Mouse (Mus musculus) E14TG2a.4 (cell line): ENCODE results near the gene Ankrd33.

Experiments
- CTCF ChIP-seq: conservative IDR thresholded peaks from 2 replicates; pipeline ENCODE4 v1.5.1; 2014; ENCODE audit warnings: low read length
- NANOG ChIP-seq: IDR thresholded peaks from 2 replicates; pipeline ENCODE4 v1.6.1; 2014; ENCODE audit warnings: borderline replicate concordance, low read length, mixed read lengths
- POU5F1 ChIP-seq: IDR thresholded peaks from 2 replicates; pipeline ENCODE4 v1.6.1; 2014; ENCODE audit warnings: low read length, borderline replicate concordance

DNA sequence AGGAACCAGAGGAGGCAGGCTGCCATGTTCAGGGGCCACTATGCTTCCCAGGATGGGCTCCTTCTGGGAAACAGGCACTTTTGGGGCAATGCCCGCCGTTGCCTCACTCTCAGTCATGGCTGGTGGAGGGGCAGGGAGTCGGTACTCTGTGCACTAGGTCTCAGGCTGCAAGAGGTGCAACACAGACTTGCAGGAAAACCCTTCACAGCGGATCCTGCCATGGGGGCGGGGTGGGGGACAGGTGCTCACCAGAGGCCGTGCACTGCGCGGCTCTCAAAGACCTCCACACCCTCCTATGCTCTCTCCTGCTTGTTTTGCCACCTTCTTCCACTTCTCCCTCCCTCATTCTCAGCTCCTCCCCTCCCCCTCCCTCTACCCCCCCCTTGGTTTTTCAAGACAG is 27.1 kb downstream of the Ankrd33 start:
- no peak for TF ChIP-seq CTCF
- TF ChIP-seq POU5F1 = no peak
- TF ChIP-seq NANOG = no peak
